Mouse (Mus musculus): ENCODE measurements around the gene Patz1.

Gene Patz1

DNA sequence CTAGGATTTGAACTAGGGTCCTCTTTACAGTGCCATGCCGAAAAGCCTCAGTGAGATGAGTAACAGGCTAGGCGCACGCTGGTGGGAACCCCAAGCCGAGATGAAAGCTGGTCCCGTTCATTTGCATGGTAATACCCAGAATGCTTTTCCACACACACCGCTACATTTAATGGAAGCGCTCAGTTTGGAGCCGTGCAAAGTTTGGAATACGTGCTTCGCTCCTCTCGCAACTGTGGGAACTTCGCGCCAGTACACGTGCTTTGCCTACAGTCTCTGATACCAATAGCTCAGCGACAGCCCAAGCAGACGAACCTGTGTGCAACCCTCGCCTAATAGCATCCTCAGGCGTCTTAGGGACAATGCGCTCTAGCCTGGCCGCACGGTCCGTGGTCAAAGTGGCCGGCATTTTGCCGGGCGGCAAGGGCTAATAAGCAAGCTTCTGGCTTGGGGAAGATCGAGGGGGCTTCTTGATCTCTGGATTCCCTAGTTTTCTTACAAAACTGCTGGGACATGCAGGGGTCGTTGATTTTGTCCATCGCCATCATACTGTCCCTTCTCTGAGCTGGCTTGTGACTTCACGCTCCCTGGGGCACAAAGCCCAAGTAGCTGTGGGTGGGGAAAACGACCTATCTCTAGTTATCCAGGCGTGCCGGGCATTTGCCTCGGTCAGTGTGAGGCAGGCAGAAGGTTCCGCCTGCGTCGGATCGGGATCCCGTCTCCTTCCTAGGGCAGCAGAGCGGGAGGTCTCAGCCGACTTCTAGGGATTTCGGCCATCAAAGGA lies at the start of gene Patz1:
TSS of gene Patz1 (plus strand) at position 354 of the 781 bp plus-strand sequence.
- peak; percentile 44 for DNase-seq (ENCODE audit: low spot score)

DNA sequence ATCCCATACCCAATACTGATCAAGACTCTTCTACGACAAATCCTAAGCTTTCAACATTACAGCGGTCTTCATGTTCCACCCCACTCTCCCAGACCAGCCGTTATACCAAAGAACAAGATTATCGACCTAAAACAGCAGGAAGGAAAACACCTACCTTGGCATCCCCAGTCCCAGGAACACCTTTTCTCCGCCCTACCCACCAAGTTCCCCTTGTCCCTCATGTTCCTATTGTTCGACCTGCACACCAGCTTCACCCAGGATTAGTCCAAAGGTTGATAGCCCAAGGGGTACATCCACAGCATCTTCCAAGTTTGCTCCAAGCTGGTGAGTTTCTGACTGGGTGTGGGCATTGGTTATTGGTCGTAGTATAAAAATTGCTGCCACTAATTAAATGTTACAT lies 46.3 kb upstream of the Patz1 start:
- no peak for DNase-seq (ENCODE audit: low spot score)

GRCm38 (mm10) chr11:3243771-3244170 lies 44.9 kb upstream of the Patz1 start:
- DNase-seq (ENCODE audit: low spot score), result no peak

GRCm38 (mm10) chr11:3247387-3247786 lies 41.3 kb upstream of the Patz1 start:
- no peak for DNase-seq (ENCODE audit: low spot score)

DNA sequence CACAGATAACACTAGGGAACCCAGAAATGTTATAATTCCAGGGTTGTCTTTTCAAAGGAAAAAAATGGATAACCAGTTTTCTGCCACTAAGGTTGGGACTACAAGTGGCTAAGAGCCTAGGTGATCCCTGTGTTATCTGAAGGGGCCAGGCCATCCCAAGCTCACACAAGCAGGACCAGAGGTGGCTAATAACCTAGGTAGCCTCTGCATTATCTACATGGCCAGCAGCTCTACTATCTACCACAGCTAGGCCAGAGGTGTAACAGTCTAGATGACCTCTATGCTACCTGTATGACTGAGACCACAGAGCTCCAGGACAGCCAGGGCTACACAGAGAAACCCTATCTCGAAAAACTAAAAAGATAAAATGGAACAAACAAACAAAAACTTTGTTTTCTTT lies 29.1 kb upstream of the Patz1 start:
- DNase-seq (ENCODE audit: low spot score), result no peak

DNA sequence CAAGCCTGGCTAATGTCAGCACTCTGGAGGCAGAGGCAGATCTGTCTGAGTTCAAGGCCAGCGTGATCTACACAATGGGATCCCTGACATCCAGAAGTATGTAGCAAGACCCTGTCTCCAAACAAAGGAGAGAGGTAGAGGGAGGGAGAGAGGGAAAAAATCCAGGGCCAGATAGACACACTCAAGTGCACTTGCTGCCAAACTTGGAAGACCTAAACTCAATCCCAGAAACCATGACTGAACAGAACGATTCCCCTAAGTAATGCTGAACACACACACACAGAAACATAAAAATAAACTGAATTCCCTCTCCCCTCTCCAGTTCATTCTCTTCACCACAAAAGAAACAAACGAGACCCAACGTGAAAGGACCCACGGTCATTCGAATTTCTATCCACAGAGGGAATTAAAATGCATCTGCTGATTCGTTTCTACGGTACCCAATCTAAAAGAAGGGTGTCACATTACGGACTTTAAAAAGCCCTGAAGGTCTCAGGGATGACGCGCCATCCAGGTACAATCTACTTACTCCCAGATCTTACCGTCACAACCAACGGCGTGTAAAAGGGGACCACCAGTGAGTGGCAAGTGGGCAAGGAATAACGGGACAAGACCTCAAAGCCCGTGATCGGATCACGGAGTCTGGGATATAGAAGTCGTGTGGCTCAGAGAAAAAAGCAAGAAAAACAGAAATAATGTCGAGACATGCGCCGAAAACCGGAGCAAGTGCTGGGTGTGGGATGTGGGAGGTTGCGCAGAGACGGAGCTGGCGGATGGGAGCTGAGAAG lies 23.2 kb upstream of the Patz1 start:
- no peak for DNase-seq (ENCODE audit: low spot score)

DNA sequence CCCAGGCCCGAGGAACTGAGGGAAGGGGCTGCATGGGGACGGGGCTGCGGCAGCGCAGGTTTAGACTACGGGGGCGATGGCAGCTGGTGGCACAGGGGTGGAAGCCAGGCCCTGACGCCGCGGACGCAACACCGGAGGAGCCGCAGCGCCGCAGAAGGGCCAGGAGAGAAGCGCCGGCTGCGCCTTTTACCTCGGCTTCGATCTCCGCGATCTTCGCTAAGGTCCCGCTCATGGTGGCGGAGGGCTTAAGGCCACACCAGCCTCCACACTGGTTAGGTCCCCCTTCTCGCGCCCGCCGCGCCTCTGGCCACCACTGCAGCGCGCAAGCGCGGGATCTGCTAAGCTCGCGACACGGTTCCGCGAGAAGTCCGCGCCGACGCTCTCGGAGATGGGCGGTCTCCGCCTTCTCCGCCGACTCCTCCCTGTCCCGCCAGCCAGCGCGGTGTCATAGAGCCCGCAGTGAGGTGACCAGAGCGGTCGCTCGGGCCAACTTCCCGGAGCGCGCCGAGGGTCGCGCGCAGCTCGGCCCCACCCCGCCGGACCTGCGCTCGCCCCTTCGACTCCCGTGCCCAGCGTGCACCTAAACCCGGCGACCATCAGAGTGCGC lies 22.5 kb upstream of the Patz1 start, which contains the start of gene Drg1:
TSS of gene Drg1 (minus strand) at position 337 of the 607 bp plus-strand sequence.
- DNase-seq (ENCODE audit: low spot score), result peak; percentile 84

DNA sequence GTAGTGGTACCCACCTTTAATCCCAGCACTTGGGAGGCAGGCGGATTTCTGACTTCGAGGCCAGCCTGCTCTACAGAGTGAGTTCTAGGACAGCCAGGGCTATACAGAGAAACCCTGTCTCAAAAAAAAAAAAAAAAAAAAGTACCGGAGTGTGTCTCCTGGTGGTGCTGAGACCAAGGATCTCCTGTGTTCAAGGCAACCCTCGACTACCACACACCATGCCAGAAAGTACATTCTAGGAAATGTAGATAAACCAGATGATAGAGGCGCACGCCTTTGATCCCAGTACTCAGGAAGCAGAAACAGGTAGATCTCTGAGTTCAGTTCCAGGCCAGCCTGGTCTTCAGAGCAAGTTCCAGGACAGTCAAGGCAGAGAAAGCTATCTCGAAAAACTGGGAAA lies 21.5 kb upstream of the Patz1 start:
- DNase-seq (ENCODE audit: low spot score), result no peak

DNA sequence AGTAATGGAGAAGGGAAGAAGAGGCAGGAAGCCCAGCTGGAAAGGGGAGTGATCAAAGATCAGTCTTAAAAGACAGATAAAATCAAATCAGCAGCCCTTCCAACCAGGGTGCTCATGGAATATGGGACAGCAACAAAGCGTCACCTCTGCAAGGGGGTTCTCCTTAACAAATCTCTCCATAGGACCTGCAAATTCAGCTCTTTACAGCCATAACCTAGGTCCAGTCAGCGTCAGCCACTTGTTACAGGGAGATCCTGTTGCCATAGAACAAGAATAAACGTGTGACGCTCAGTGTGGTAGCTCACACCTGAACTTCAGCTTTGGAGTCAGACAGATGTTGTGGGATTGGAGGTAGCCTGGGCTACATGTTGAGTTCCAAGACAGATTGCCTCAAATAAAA lies 19.4 kb upstream of the Patz1 start:
- no peak for DNase-seq (ENCODE audit: low spot score)

DNA sequence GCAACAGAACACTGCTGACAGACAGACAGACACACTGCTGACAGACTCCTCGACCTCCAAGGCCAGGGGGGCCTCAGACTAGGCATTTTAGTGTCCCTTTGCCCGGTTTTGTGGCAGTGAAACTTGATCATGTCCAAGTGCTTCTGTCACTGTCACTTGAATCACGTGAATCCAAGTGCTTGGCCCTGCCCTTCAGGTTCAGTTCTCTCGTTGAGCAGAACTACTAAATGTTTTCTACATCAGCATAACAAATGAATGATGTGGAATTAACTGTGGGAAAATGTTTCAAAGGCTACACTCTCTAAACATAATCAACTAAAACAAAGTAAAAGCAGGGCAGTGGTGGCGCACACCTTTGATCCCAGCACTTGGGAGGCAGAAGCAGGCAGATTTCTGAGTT lies 10.3 kb upstream of the Patz1 start:
- no peak for DNase-seq (ENCODE audit: low spot score)

GRCm38 (mm10) chr11:3279729-3280128 lies 8.9 kb upstream of the Patz1 start:
- DNase-seq (ENCODE audit: low spot score), result no peak

DNA sequence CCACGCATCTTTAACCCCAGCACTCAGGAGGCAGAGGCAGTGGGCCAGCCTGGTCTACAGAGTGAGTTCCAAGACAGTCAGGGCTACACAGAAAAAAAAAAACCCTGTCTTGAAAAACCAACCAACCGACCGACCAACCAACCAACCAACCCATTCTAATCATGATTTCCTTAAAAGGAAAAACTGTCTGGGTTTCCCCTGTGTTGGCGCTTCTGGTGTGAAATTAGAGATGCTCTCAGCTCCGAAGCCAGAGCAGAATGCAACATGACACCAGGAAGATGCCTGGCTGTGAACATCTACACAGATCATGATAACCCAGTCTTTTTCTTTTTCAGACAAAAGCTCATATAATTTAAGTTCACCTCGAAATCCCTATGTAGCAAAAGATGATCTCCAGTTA lies 5.8 kb upstream of the Patz1 start:
- no peak for DNase-seq (ENCODE audit: low spot score)

GRCm38 (mm10) chr11:3283645-3284044 lies 5.0 kb upstream of the Patz1 start:
- DNase-seq (ENCODE audit: low spot score), result no peak

GRCm38 (mm10) chr11:3285940-3286339 lies 2.7 kb upstream of the Patz1 start:
- DNase-seq (ENCODE audit: low spot score), result no peak

GRCm38 (mm10) chr11:3287131-3287530 lies 1.5 kb upstream of the Patz1 start:
- no peak for DNase-seq (ENCODE audit: low spot score)

DNA sequence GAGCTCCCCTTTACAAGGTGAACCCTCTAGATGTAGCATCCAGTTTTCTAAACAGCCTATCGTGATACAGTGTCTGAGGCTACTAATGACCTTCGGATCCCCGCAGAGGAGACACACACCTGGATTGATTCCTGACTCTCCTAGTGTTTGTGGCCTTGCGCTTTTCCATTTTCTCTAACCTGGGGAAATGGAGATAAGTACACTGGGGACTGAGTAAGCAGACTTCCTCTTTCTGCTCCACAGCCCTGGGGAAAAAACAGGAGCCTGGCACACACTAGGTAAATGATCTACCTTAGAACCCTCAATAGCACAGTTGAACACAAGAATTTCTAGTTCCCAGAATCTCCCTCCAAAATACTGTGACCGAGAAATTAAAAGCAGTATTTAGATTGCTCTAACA lies 753 bp upstream of the Patz1 start:
- no peak for DNase-seq (ENCODE audit: low spot score)

DNA sequence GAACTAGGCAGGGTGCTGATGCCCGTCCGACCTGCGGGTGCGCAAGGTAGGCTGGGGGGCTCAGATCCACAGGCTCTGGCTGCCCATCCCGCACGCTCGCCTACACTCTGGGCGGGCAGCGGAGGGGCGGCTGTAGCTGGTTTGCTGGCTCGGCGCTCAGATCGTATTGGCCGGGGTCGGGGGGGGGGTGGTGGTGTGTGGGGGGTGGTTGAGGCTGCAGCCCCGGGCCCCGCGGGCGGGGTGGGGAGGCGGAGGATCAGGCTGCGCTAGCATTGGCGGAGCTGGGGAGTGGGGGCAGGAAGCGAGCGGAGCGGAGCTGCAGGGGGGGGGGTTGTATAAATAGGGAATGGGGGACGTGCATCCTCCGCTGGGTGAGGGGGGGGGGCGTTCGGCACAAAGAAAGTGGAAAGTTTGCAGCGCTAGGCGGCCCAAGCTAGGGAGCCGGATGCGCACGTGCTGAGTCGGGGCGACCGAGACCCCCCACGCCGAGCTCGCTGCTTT lies 678 bp downstream of the Patz1 start:
- peak; percentile 58 for DNase-seq (ENCODE audit: low spot score)

GRCm38 (mm10) chr11:3289803-3290639 lies 1.3 kb downstream of the Patz1 start:
- peak; percentile 80 for DNase-seq (ENCODE audit: low spot score)

DNA sequence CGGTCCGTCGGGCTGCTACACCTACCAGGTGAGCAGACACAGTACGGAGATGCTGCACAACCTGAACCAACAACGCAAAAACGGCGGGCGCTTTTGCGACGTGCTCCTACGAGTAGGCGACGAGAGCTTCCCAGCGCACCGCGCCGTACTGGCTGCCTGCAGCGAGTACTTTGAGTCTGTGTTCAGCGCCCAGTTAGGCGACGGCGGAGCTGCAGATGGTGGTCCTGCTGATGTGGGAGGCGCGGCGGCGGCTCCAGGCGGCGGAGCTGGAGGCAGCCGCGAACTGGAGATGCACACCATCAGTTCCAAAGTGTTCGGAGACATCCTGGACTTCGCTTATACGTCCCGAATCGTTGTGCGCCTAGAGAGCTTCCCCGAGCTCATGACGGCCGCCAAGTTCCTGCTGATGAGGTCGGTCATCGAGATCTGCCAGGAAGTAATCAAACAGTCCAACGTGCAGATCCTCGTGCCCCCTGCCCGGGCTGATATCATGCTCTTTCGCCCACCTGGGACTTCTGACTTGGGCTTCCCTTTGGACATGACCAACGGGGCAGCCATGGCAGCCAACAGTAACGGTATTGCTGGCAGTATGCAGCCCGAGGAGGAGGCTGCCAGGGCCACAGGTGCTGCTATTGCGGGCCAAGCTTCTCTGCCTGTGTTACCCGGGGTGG lies 2.1 kb downstream of the Patz1 start:
- DNase-seq (ENCODE audit: low spot score), result peak; percentile 39

DNA sequence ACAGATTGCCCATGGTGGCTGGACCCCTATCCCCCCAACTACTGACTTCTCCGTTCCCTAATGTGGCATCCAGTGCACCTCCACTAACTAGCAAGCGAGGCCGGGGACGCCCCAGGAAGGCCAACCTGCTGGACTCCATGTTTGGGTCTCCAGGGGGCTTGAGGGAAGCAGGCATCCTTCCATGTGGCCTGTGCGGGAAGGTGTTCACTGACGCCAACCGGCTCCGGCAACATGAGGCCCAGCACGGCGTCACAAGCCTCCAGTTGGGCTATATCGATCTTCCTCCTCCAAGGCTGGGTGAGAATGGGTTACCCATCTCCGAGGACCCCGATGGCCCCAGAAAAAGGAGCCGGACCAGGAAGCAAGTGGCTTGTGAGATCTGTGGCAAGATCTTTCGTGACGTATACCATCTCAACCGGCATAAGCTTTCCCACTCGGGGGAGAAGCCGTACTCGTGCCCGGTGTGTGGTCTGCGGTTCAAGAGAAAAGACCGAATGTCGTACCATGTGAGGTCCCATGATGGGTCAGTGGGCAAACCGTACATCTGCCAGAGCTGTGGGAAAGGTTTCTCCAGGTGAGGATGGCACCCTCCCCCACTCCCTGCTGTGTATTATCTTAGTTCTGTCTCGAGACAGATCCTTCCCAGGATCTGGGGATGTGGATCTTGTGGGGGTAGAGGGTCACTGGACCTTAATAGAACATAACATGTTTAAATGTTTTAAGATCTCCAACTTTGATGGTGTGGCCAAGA lies 2.8 kb downstream of the Patz1 start:
- DNase-seq (ENCODE audit: low spot score), result no peak

GRCm38 (mm10) chr11:3292062-3292421 lies 3.4 kb downstream of the Patz1 start:
- no peak for DNase-seq (ENCODE audit: low spot score)
